Mouse (Mus musculus) T-helper 2 cell (primary cell): ENCODE results near the gene Wee1.
"Not testable (repeated sequence)": the region's sequence is repeated elsewhere in the genome, so short reads cannot be mapped to it uniquely, and the experiment has no call there.

ENCODE experiments used
- in situ Hi-C: fragments of 300-600 bp; cut with MboI, MseI; formaldehyde crosslinking; loops from one replicate; pipeline ENCODE4 v1.15.1; 2025; ENCODE audit warnings: high pct_unique_total_duplicates

Gene Wee1

GRCm38 (mm10) chr7:110121516-110122288 is at the start of gene Wee1:
Gene Wee1, plus strand, starts transcription at chr7:110122046.
- in situ Hi-C loops, result no loop called here

- in situ Hi-C loops, result no loop called here
Measured at GRCm38 (mm10) chr7:110078168-110078567, 43.7 kb upstream of the Wee1 start.

- in situ Hi-C loops, result no loop called here
Measured at GRCm38 (mm10) chr7:110083386-110084165, 38.3 kb upstream of the Wee1 start.

GRCm38 (mm10) chr7:110085217-110085616 is 36.6 kb upstream of the Wee1 start:
- in situ Hi-C loops, result no loop called here

GRCm38 (mm10) chr7:110087914-110088313 is 33.9 kb upstream of the Wee1 start:
- in situ Hi-C loops, result no loop called here

- in situ Hi-C loops, result no loop called here
Measured at GRCm38 (mm10) chr7:110091670-110092069, 30.2 kb upstream of the Wee1 start.

GRCm38 (mm10) chr7:110096332-110096731 is 25.5 kb upstream of the Wee1 start:
- in situ Hi-C loops, result loop anchor here (5.0 kb wide), 1 partner anchor 36 kb away; no protein-coding TSS in a partner anchor

GRCm38 (mm10) chr7:110097106-110097793 is 24.6 kb upstream of the Wee1 start:
- in situ Hi-C loops, result loop anchor here (5.0 kb wide), 1 partner anchor 35 kb away; no protein-coding TSS in a partner anchor

GRCm38 (mm10) chr7:110100854-110101253 is 21.0 kb upstream of the Wee1 start:
- in situ Hi-C loops, result no loop called here

- in situ Hi-C loops, result no loop called here
Measured at GRCm38 (mm10) chr7:110101266-110101665, 20.6 kb upstream of the Wee1 start.

- in situ Hi-C loops, result no loop called here
Measured at GRCm38 (mm10) chr7:110105041-110105440, 16.8 kb upstream of the Wee1 start.

GRCm38 (mm10) chr7:110106633-110107032 is 15.2 kb upstream of the Wee1 start:
- in situ Hi-C loops, result no loop called here

- in situ Hi-C loops, result not testable (repeated sequence)
Measured at GRCm38 (mm10) chr7:110108524-110108923, 13.3 kb upstream of the Wee1 start.

- in situ Hi-C loops, result no loop called here
Measured at GRCm38 (mm10) chr7:110108967-110109610, 12.8 kb upstream of the Wee1 start.

GRCm38 (mm10) chr7:110110061-110110656 is 11.7 kb upstream of the Wee1 start:
- in situ Hi-C loops, result no loop called here

- in situ Hi-C loops, result no loop called here
Measured at GRCm38 (mm10) chr7:110114699-110115098, 7.1 kb upstream of the Wee1 start.

- in situ Hi-C loops, result no loop called here
Measured at GRCm38 (mm10) chr7:110116731-110117291, 5.0 kb upstream of the Wee1 start.

GRCm38 (mm10) chr7:110118448-110118847 is 3.4 kb upstream of the Wee1 start:
- in situ Hi-C loops, result no loop called here

- in situ Hi-C loops, result no loop called here
Measured at GRCm38 (mm10) chr7:110120157-110120784, 1.6 kb upstream of the Wee1 start.

- in situ Hi-C loops, result no loop called here
Measured at GRCm38 (mm10) chr7:110121162-110121515, 707 bp upstream of the Wee1 start.

- in situ Hi-C loops, result no loop called here
Measured at GRCm38 (mm10) chr7:110122289-110122564, 381 bp downstream of the Wee1 start.
